Mouse (Mus musculus): ENCODE measurements around the gene Mindy2. TPM values are rescaled to one million over a fixed set of nuclear protein-coding genes. Genes with fewer than 3 reads are reported as not detected.

The Mindy2 gene
- total and polyA plus RNA-seq, 2 experiments from 2014 or later: 19.9 to 44.1 TPM

DNA sequence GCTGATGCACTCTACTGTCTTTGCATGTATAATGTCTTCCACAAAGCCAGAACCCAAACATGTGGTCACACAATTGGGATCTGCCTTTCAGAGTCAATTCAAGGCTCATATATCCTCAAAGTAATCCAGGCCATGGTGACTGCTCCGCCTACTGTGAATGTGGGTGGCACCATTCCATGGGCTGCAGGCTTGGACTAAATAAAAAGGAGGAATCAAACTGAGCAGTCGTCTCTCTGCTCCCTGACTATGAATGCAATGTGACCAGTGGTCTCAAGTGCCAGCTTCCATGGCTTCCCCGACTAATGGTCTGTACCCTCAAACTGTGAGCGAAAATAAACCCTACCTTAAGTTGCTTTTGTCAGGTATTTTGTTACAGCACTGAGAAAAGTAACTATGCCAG lies 2.5 kb downstream of the Mindy2 start:
- Histone ChIP-seq H3K9ac (replicated peaks; ENCODE audit: low read length, poor library complexity, severe bottlenecking) (no peak overlapping the region), H3K4me2 (ENCODE audit: low read depth, low read length, poor library complexity, severe bottlenecking) (peak overlapping the region; percentile 67), H3K4me1 (ENCODE audit: insufficient read depth, low read length) (peaks cover 9% of the 10 kb centered on the region; the same call in 1 of the 2 replicates), H3K36me3 (ENCODE audit: insufficient read depth, low read length) (no peaks in the 10 kb centered on the region), H3K27me3 (ENCODE audit: insufficient read depth, low read length) (no peaks in the 10 kb centered on the region), H3K4me3 (ENCODE audit: low read depth, low read length) (peak overlapping the region; percentile 99), H3K9me3 (ENCODE audit: low read length) (no peaks in the 10 kb centered on the region), H3K27ac (ENCODE audit: low read depth, low read length) (no peak overlapping the region)
- no peak for TF ChIP-seq CTCF (IDR thresholded peaks at IDR 0.05)
- WGBS: 62% methylated on average over 4 of the region's 4 CpGs
- ATAC-seq (ENCODE audit: low FRiP score): no peak
- DNase-seq (ENCODE audit: low spot score): peak; percentile 13

DNA sequence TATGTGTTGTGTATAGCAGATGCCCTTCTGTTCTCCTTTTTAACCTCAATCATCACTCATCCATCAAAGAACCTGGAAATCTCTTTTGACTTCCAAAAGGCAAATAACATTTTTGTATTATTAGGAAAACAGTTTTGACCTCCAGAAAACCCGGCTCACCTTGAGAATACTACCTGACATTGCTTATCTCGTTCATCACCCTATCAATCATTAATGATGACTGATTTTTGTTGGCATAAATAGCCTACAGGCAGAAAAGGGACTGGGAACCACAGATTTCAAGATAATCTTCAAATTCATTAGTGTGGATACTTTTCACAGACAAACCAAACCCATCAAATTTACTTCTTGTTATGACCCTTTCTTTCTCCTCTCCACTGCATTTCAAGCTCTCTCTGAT lies 3.1 kb downstream of the Mindy2 start:
- Histone ChIP-seq H3K36me3 (ENCODE audit: insufficient read depth, low read length) (no peaks in the 10 kb centered on the region), H3K27me3 (ENCODE audit: insufficient read depth, low read length) (no peaks in the 10 kb centered on the region), H3K4me1 (ENCODE audit: insufficient read depth, low read length) (peaks cover 9% of the 10 kb centered on the region; the same call in 1 of the 2 replicates), H3K9me3 (ENCODE audit: low read length) (no peaks in the 10 kb centered on the region), H3K27ac (ENCODE audit: low read depth, low read length) (no peak overlapping the region), H3K4me2 (ENCODE audit: low read depth, low read length, poor library complexity, severe bottlenecking) (peak overlapping the region; percentile 67), H3K9ac (replicated peaks; ENCODE audit: low read length, poor library complexity, severe bottlenecking) (no peak overlapping the region), H3K4me3 (ENCODE audit: low read depth, low read length) (peak overlapping the region; percentile 99)
- no peak for DNase-seq (ENCODE audit: low spot score)
- ATAC-seq (ENCODE audit: low FRiP score): no peak
- whole genome bisulfite sequencing: 75% methylated on average over 2 of the region's 2 CpGs
- no peak for TF ChIP-seq CTCF (IDR thresholded peaks at IDR 0.05)

DNA sequence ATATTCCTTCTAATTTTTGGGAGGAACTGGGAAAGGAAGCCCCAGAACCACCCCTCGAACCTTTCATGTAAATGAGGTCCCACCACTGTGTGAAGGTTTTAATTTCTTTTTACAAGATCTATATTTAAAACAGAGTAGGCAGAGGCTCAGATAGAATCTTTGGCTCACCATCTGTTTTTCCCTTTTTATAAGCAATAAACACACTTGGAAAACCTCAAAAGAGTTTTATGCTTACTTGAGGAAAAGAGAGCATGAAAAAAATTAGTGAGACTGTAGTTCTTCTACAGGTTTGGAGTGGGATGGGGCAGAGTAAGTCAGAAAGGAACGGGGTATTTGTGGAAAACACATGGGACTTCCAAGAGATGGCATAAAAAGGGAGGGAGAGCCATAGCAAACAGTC lies 4.8 kb downstream of the Mindy2 start:
- no peaks in the 10 kb centered on the region for H3K27me3 ChIP-seq (ENCODE audit: insufficient read depth, low read length)
- no peaks in the 10 kb centered on the region for H3K9me3 ChIP-seq (ENCODE audit: low read length)
- no peak overlapping the region for H3K4me3 ChIP-seq (ENCODE audit: low read depth, low read length)
- H3K36me3 ChIP-seq (ENCODE audit: insufficient read depth, low read length): no peaks in the 10 kb centered on the region
- TF ChIP-seq CTCF (IDR thresholded peaks at IDR 0.05): no peak
- 84% methylated on average over 2 of the region's 2 CpGs for WGBS
- H3K4me1 ChIP-seq (ENCODE audit: insufficient read depth, low read length): peaks cover 9% of the 10 kb centered on the region; the same call in 1 of the 2 replicates
- DNase-seq (ENCODE audit: low spot score) (no peak), ATAC-seq (ENCODE audit: low FRiP score) (no peak)
- no peak overlapping the region for H3K9ac ChIP-seq (replicated peaks; ENCODE audit: low read length, poor library complexity, severe bottlenecking)
- H3K4me2 ChIP-seq (ENCODE audit: low read depth, low read length, poor library complexity, severe bottlenecking): peak overlapping the region; percentile 67; the same call in 1 of the 2 replicates
- no peak overlapping the region for H3K27ac ChIP-seq (ENCODE audit: low read depth, low read length)

DNA sequence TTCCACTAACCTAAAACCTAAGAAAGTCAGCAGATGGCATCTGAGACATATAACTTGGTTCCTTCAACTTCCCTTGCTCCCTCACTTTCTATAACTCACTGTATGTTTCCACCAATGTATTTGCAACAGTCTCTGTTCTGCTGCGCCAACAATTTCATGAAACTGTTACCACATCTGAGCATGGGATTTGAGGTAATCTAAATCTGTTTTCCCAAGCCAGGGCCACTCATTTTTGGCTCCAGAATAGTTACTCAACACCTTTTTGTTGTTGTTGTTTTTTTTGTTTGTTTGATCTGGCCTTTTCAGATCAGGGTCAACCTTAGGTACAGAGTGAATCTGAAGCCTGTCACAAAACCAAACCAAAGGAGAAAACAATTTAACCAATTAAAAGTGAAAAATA lies 6.0 kb downstream of the Mindy2 start:
- Histone ChIP-seq H3K27me3 (ENCODE audit: insufficient read depth, low read length) (no peaks in the 10 kb centered on the region), H3K36me3 (ENCODE audit: insufficient read depth, low read length) (no peaks in the 10 kb centered on the region), H3K9me3 (ENCODE audit: low read length) (no peaks in the 10 kb centered on the region), H3K4me3 (ENCODE audit: low read depth, low read length) (no peak overlapping the region), H3K27ac (ENCODE audit: low read depth, low read length) (no peak overlapping the region), H3K4me1 (ENCODE audit: insufficient read depth, low read length) (peaks cover 9% of the 10 kb centered on the region; the same call in 1 of the 2 replicates), H3K9ac (replicated peaks; ENCODE audit: low read length, poor library complexity, severe bottlenecking) (no peak overlapping the region), H3K4me2 (ENCODE audit: low read depth, low read length, poor library complexity, severe bottlenecking) (no peak overlapping the region)
- ATAC-seq (ENCODE audit: low FRiP score): no peak
- WGBS: 97% methylated on average over 1 of the region's 1 CpGs
- no peak for TF ChIP-seq CTCF (IDR thresholded peaks at IDR 0.05)
- no peak for DNase-seq (ENCODE audit: low spot score)

DNA sequence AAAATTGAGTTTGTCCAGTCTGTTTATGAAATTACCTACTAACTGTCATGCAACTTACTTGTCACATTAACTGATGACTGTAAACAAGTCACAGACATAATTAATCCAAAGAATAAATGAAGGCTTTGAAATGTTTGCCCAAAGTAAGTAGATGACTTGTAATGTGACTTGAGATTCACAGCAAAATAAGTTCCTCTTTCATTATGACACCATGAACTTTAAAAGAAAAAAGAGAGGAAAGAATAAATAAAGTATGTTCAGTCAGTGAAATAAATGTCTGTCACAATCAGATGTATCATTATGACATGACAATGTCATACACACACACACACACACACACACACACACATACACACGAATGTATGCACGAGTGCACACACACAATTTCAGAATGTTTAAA lies 6.7 kb downstream of the Mindy2 start:
- TF ChIP-seq CTCF (IDR thresholded peaks at IDR 0.05): no peak
- Histone ChIP-seq H3K27ac (ENCODE audit: low read depth, low read length) (no peak overlapping the region), H3K4me2 (ENCODE audit: low read depth, low read length, poor library complexity, severe bottlenecking) (no peak overlapping the region), H3K27me3 (ENCODE audit: insufficient read depth, low read length) (no peaks in the 10 kb centered on the region), H3K4me1 (ENCODE audit: insufficient read depth, low read length) (peaks cover 9% of the 10 kb centered on the region; the same call in 1 of the 2 replicates), H3K36me3 (ENCODE audit: insufficient read depth, low read length) (no peaks in the 10 kb centered on the region), H3K4me3 (ENCODE audit: low read depth, low read length) (no peak overlapping the region), H3K9me3 (ENCODE audit: low read length) (no peaks in the 10 kb centered on the region), H3K9ac (replicated peaks; ENCODE audit: low read length, poor library complexity, severe bottlenecking) (no peak overlapping the region)
- DNase-seq (ENCODE audit: low spot score) (no peak), ATAC-seq (ENCODE audit: low FRiP score) (no peak)
- WGBS: 95% methylated on average over 2 of the region's 2 CpGs

DNA sequence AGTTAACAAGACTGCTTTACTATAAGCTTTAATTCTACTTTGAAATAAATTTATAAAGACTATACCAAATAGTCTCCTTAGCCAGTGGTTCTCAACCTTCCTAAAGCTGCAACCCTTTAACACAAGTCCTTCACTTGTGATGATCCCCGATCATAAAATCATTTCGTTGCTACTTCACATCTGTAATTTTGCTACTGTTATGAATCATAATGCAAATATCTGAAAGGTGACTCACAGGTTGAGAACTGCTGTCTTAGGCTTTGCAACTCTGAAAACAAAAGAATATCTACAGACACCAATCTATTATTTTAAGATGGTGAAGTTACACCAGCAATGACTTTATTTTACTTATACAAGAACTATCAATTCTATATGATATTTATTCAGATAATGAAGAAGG lies 20.2 kb downstream of the Mindy2 start:
- H3K36me3 ChIP-seq (ENCODE audit: insufficient read depth, low read length): no peaks in the 10 kb centered on the region
- no peak overlapping the region for H3K4me3 ChIP-seq (ENCODE audit: low read depth, low read length)
- H3K9ac ChIP-seq (replicated peaks; ENCODE audit: low read length, poor library complexity, severe bottlenecking): no peak overlapping the region
- H3K27me3 ChIP-seq (ENCODE audit: insufficient read depth, low read length): no peaks in the 10 kb centered on the region
- WGBS: 90% methylated on average over 2 of the region's 2 CpGs
- DNase-seq (ENCODE audit: low spot score) (no peak), ATAC-seq (ENCODE audit: low FRiP score) (no peak)
- H3K4me2 ChIP-seq (ENCODE audit: low read depth, low read length, poor library complexity, severe bottlenecking): no peak overlapping the region
- H3K27ac ChIP-seq (ENCODE audit: low read depth, low read length): no peak overlapping the region
- no peaks in the 10 kb centered on the region for H3K4me1 ChIP-seq (ENCODE audit: insufficient read depth, low read length)
- TF ChIP-seq CTCF (IDR thresholded peaks at IDR 0.05): no peak
- no peaks in the 10 kb centered on the region for H3K9me3 ChIP-seq (ENCODE audit: low read length)
